Mouse (Mus musculus) heart, postnatal 0 days (tissue): ENCODE measurements around the gene Necap2.

Experiments
- CTCF ChIP-seq: IDR thresholded peaks from 2 replicates; pipeline ENCODE4 v1.5.1; 2016; ENCODE audit warnings: antibody characterized with exemption, control low read depth, low read depth
- EP300 ChIP-seq: IDR thresholded peaks from 2 replicates; pipeline ENCODE4 v1.6.1; 2016; ENCODE audit warnings: antibody characterized with exemption, low read depth

DNA sequence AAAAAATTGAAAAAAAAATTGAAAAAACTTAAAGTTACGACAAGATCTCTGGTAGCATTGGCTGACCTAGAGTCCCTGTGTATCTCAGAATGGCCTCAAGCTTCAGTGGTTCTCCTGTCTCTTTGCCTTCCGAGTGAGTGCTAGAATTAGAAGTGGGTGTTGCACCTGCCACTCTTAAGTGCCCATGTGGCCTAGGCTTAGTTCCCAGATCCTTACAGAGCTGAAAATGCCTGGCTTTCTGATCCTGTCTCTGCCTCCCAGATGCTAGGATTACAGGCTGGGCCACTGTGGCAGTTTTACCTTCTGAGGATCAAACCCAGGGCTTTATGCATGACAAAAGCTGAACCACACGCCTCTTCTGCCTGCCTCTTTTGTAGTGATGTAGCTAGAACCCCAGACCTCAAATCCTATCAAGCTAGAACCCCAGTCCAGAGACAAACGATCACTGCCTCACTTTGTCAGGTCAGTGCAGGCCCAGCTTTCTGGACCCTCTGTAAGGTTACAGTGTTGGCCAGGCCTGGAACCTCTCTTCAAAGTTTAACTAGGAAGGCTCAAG is 14.0 kb downstream of the Necap2 start:
- TF ChIP-seq CTCF: no peak
- no peak for TF ChIP-seq EP300
